ENCODE assay signal across 31 mouse cellular contexts in genomic region chrX:93292031-93292430, GRCm38 (mm10). TPM values are rescaled to one million over a fixed set of nuclear protein-coding genes. Genes with fewer than 3 reads are reported as not detected.
A peak's percentile ranks its signal among the peaks of the same experiment; 100 is the strongest.
DNase-seq lines count a peak whose midpoint lies in the region; ATAC-seq and TF ChIP-seq lines count a peak whose summit lies in the region.
"Had no signal": no experiment of that assay in that cellular context is flagged by ENCODE, and none has a peak within 500 bp of the region (broad histone marks: within the 10 kb centered on the region; RNA-seq: fewer than 3 reads in every experiment).

No protein-coding gene starts in this region.

- no peak overlapping the region for H3K27ac ChIP-seq in midbrain, embryonic 10.5 days (replicated peaks)
- no peak overlapping the region for H3K27ac ChIP-seq in midbrain, embryonic 15.5 days
- H3K27ac ChIP-seq in forebrain, embryonic 10.5 days: peak overlapping the region; percentile 93
- peak overlapping the region; percentile 92 for H3K27ac ChIP-seq in forebrain, embryonic 14.5 days (ENCODE audit: low read depth, low read length)
- H3K27ac ChIP-seq in olfactory bulb, adult 2 months (ENCODE audit: insufficient read depth, low read depth, low read length): peak overlapping the region; percentile 90
- H3K27ac ChIP-seq: heart, adult 2 months; heart, embryonic 13.5 days; hindbrain, embryonic 12.5 days; kidney, embryonic 15.5 days; limb, embryonic 12.5 days; macrophage; neural tube, embryonic 15.5 days had no signal

- H3K4me3 ChIP-seq in midbrain, embryonic 10.5 days: no peak overlapping the region
- H3K4me3 ChIP-seq in midbrain, embryonic 15.5 days: no peak overlapping the region
- peak overlapping the region; percentile 65 for H3K4me3 ChIP-seq in forebrain, embryonic 10.5 days
- H3K4me3 ChIP-seq in forebrain, embryonic 14.5 days (ENCODE audit: low read depth, low read length): peak overlapping the region; percentile 53
- peak overlapping the region; percentile 43 for H3K4me3 ChIP-seq in olfactory bulb, adult 2 months (ENCODE audit: insufficient read depth, low read depth, low read length)
- H3K4me3 ChIP-seq: heart, adult 2 months; heart, embryonic 13.5 days; hindbrain, embryonic 12.5 days; kidney, embryonic 15.5 days; limb, embryonic 12.5 days; neural tube, embryonic 15.5 days had no signal

- H3K36me3 ChIP-seq in midbrain, embryonic 10.5 days: no peaks in the 10 kb centered on the region
- H3K36me3 ChIP-seq in midbrain, embryonic 15.5 days (replicated peaks): no peaks in the 10 kb centered on the region
- H3K36me3 ChIP-seq in forebrain, embryonic 10.5 days (replicated peaks): peaks cover 25% of the 10 kb centered on the region
- peaks cover 15% of the 10 kb centered on the region; the same call in 1 of the 2 replicates for H3K36me3 ChIP-seq in forebrain, embryonic 14.5 days (ENCODE audit: control insufficient read depth, insufficient read depth, low read length)
- H3K36me3 ChIP-seq: G1E; heart, embryonic 13.5 days; hindbrain, embryonic 12.5 days; kidney, embryonic 15.5 days; limb, embryonic 12.5 days; neural tube, embryonic 15.5 days had no signal

- no peak for TF ChIP-seq CTCF in olfactory bulb, adult 2 months (IDR thresholded peaks at IDR 0.05; ENCODE audit: insufficient read depth, low read depth, low read length)

- 19% methylated on average over 6 of the region's 6 CpGs for WGBS in midbrain, embryonic 10.5 days
- 24% methylated on average over 6 of the region's 6 CpGs for WGBS in midbrain, embryonic 15.5 days
- WGBS in forebrain, embryonic 10.5 days: 19% methylated on average over 6 of the region's 6 CpGs
- WGBS in forebrain, embryonic 14.5 days: 22% methylated on average over 6 of the region's 6 CpGs
- WGBS in olfactory bulb, adult 2 months: 14% methylated on average over 6 of the region's 6 CpGs

- peaks cover 100% of the 10 kb centered on the region for H3K27me3 ChIP-seq in midbrain, embryonic 10.5 days (ENCODE audit: low read depth, poor library complexity, severe bottlenecking)
- H3K27me3 ChIP-seq in midbrain, embryonic 15.5 days (replicated peaks): peaks cover 48% of the 10 kb centered on the region
- peaks cover 100% of the 10 kb centered on the region for H3K27me3 ChIP-seq in forebrain, embryonic 10.5 days (ENCODE audit: poor library complexity, severe bottlenecking)
- no peaks in the 10 kb centered on the region for H3K27me3 ChIP-seq in forebrain, embryonic 14.5 days (replicated peaks; ENCODE audit: control insufficient read depth, insufficient read depth, low read length)

- no peak for ATAC-seq in midbrain, embryonic 15.5 days (replicated peaks)
- no peak for ATAC-seq in forebrain, embryonic 14.5 days
- ATAC-seq: liver, postnatal 0 days; lung, postnatal 0 days had no signal

- peaks cover 16% of the 10 kb centered on the region for H3K4me1 ChIP-seq in midbrain, embryonic 10.5 days
- H3K4me1 ChIP-seq in midbrain, embryonic 15.5 days: peaks cover 12% of the 10 kb centered on the region
- H3K4me1 ChIP-seq in forebrain, embryonic 10.5 days: peaks cover 41% of the 10 kb centered on the region
- no peaks in the 10 kb centered on the region; the same call in 1 of the 2 replicates for H3K4me1 ChIP-seq in forebrain, embryonic 14.5 days (ENCODE audit: control insufficient read depth, insufficient read depth, low read length)
- peaks cover 4% of the 10 kb centered on the region; the same call in 1 of the 2 replicates for H3K4me1 ChIP-seq in olfactory bulb, adult 2 months (ENCODE audit: control insufficient read depth, insufficient read depth, low read length)
- H3K4me1 ChIP-seq: limb, embryonic 12.5 days had no signal

- intact Hi-C loops in left cerebral cortex, postnatal 14 days (cut with DNase I): no loop called here

- peak; percentile 15 for DNase-seq in midbrain, embryonic 10.5 days (ENCODE audit: low spot score)
- DNase-seq in forebrain, embryonic 10.5 days (ENCODE audit: extremely low spot score, low spot score): no peak
- peak; percentile 7 for DNase-seq in forebrain, embryonic 14.5 days (ENCODE audit: low spot score)
- no peak for DNase-seq in left cerebral cortex, postnatal 14 days (ENCODE audit: low spot score in 2 of 2)
- no peak for DNase-seq in layer of hippocampus, postnatal 25 days (ENCODE audit: extremely low spot score in 1 of 2, low spot score in 1 of 2)
- DNase-seq: adrenal gland, adult 2 months; B cell, adult 2 months; cerebellum, adult 11-12 months; cerebellum, postnatal 10 days; gastrocnemius, postnatal 36 days; heart, adult 2 months; heart, postnatal 14 days; kidney, adult 11 months; kidney, postnatal 36 days; liver, postnatal 0 days; right cerebral cortex, postnatal 25 days; spleen, adult 18-20 months had no signal

- H3K9ac ChIP-seq in midbrain, embryonic 15.5 days: no peak overlapping the region
- peak overlapping the region; percentile 84 for H3K9ac ChIP-seq in forebrain, embryonic 14.5 days (ENCODE audit: low read length)
- H3K9ac ChIP-seq: heart, embryonic 13.5 days; hindbrain, embryonic 12.5 days; kidney, embryonic 15.5 days; limb, embryonic 12.5 days; liver, postnatal 0 days; neural tube, embryonic 15.5 days had no signal

- no peak for TF ChIP-seq POLR2A in olfactory bulb, adult 2 months (IDR thresholded peaks at IDR 0.05; ENCODE audit: insufficient read depth, low read depth, low read length)

- H3K9me3 ChIP-seq in midbrain, embryonic 10.5 days (replicated peaks): no peaks in the 10 kb centered on the region
- no peaks in the 10 kb centered on the region for H3K9me3 ChIP-seq in midbrain, embryonic 15.5 days
- no peaks in the 10 kb centered on the region for H3K9me3 ChIP-seq in forebrain, embryonic 10.5 days
- H3K9me3 ChIP-seq in forebrain, embryonic 14.5 days (replicated peaks; ENCODE audit: control insufficient read depth, low read length): no peaks in the 10 kb centered on the region
- H3K9me3 ChIP-seq: G1E; heart, embryonic 13.5 days; hindbrain, embryonic 12.5 days; kidney, embryonic 15.5 days; limb, embryonic 12.5 days; neural tube, embryonic 15.5 days had no signal

- H3K4me2 ChIP-seq in midbrain, embryonic 15.5 days: no peak overlapping the region
- peak overlapping the region; percentile 58 for H3K4me2 ChIP-seq in forebrain, embryonic 14.5 days (ENCODE audit: low read length)
- H3K4me2 ChIP-seq: heart, embryonic 13.5 days; hindbrain, embryonic 12.5 days; kidney, embryonic 15.5 days; limb, embryonic 12.5 days; liver, embryonic 11.5 days; neural tube, embryonic 15.5 days had no signal

RNA-seq across cellular contexts. Expression of gene Arx, which starts 5.8 kb away (rescaled TPM):
- 7.6 and 9.8 TPM in 2 replicates for polyA plus RNA-seq in midbrain, embryonic 10.5 days (2016; fragmentation: Nextera tagmentation; extraction: Ambion mirVana)
- polyA plus RNA-seq in midbrain, embryonic 15.5 days (2015; fragmentation: Nextera tagmentation; extraction: Ambion mirVana): 10.4 and 10.7 TPM in 2 replicates
- 22.1 and 24.6 TPM in 2 replicates for polyA plus RNA-seq in forebrain, embryonic 10.5 days (2016; fragmentation: Nextera tagmentation; extraction: Ambion mirVana)
- 32.4 and 32.7 TPM in 2 replicates for polyA plus RNA-seq in forebrain, embryonic 14.5 days (2014; fragmentation: Nextera tagmentation; extraction: Ambion mirVana)
- not detected in 2 replicates for polyA plus RNA-seq in olfactory bulb, adult 2 months (2012; ENCODE audit: insufficient read depth, insufficient read length, low replicate concordance, missing spikeins)
- 10 to 100 TPM; 18.8 to 24.6 TPM for total RNA-seq in left cerebral cortex, postnatal 14 days (2021)
- 10 to 100 TPM; 16.2 to 17.9 TPM for total RNA-seq in layer of hippocampus, postnatal 25 days (2021)
- total RNA-seq: CH12.LX; heart, adult 2 months; heart, postnatal 14 days had no signal
- polyA plus RNA-seq: heart, adult 2 months; heart, embryonic 13.5 days; liver, postnatal 0 days; lung, postnatal 0 days; macrophage; thymus, postnatal 0 days; urinary bladder, adult 2 months had no signal

Comparison
In these comparisons a context has a peak if more than half of its experiments do, and no peak if none do; other contexts are left out.
1. DNase-seq: peak in midbrain, embryonic 10.5 days (single experiment) and forebrain, embryonic 14.5 days (single experiment); none in forebrain, embryonic 10.5 days (single experiment), left cerebral cortex, postnatal 14 days (0 of 2) and layer of hippocampus, postnatal 25 days (0 of 2).
2. H3K27ac ChIP-seq: peak in forebrain, embryonic 10.5 days (single experiment), forebrain, embryonic 14.5 days (single experiment) and olfactory bulb, adult 2 months (single experiment); none in midbrain, embryonic 10.5 days (single experiment) and midbrain, embryonic 15.5 days (single experiment).
3. H3K4me3 ChIP-seq: peak in forebrain, embryonic 10.5 days (single experiment), forebrain, embryonic 14.5 days (single experiment) and olfactory bulb, adult 2 months (single experiment); none in midbrain, embryonic 10.5 days (single experiment) and midbrain, embryonic 15.5 days (single experiment).